Mouse (Mus musculus) gastrocnemius, postnatal 25 days (tissue): ENCODE results near the gene Nlrp6. TPM values are rescaled to one million over a fixed set of nuclear protein-coding genes. Genes with fewer than 3 reads are reported as not detected.
"Not testable (repeated sequence)": the region's sequence is repeated elsewhere in the genome, so short reads cannot be mapped to it uniquely, and the experiment has no call there.

Source experiments
- DNase-seq: peaks from one replicate; pipeline ENCODE4 v3.0.0; 2022
- long read RNA-seq, 2 experiments: library from polyadenylated mRNA; stranded (forward); transcript quantifications; one replicate each; pipeline ENCODE4 v2.0.0; 2021
- total RNA-seq, 2 experiments: library from RNA; stranded (reverse); gene quantifications; 1 replicate in 1 of 2; 2 replicates in 1 of 2; pipeline ENCODE4 v1.2.3; 2021

Nlrp6 gene
- not detected for total RNA-seq
- long read RNA-seq, experiment 1, result 0 reads
- long read RNA-seq, experiment 2, result 0 reads

GRCm38 (mm10) chr7:140920418-140921029, at the start of gene Nlrp6:
Gene Nlrp6, plus strand, starts transcription at chr7:140920902.
- DNase-seq, result no peak

DNA sequence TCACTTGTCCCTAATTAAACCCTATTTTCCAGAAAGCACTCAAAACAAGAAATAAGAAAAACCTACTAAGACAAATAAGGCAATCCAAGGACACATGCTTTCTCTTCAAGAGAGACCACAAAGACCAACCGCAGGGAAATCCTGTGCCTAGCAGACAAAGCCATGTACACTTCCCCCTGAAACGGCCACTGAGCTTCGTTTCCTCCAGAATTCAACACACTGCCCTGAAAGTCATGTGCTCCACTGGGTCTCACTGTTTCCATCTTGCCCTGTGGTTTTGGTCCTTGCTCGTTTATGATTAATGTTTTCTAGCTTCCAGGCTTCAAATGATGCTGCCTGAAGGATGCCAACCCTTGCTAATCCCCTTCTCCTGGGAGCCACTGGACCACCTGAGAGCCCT, 46.5 kb upstream of the Nlrp6 start:
- DNase-seq, result no peak

DNA sequence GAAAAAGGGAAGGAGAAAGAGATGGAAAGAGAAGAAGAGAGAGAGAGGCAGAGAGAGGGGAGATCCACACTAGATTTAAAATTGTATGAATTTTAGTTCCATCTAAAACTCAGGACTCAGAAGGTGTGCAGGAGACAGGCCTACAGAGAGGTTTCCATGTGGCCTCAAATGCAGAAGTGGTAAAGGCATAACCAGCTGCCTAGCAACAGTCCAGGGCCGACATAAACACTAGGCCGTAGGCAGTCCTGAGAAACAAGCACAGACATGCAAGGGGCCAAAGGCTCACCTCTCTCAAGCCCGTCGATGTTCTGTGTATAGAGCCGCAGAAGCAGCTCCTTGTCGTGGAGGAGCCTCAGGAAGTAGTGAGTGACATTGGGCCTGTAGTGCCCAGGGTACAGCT, 43.3 kb upstream of the Nlrp6 start:
- no peak for DNase-seq

- no peak for DNase-seq
Observed at GRCm38 (mm10) chr7:140879355-140879754, 41.3 kb upstream of the Nlrp6 start.

DNA sequence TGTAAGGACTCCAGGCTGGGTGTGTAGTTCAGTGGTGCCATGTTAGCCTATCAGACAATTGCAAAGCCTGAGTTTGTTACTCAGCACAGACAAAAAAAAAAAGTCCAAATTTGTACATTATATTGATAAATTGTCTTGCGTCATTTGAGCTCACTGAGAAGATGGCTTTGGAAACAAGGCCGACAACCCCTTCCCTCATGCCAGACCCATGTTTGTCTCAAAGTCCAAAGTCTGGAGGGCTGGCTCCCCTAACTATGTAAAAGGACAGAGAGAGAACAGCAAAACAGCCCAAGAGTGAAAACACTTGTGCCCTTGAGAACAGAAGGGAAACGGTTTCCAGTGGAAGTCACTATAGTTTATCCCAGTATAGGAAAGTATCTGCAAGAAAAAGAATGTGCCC, 40.3 kb upstream of the Nlrp6 start:
- no peak for DNase-seq

DNA sequence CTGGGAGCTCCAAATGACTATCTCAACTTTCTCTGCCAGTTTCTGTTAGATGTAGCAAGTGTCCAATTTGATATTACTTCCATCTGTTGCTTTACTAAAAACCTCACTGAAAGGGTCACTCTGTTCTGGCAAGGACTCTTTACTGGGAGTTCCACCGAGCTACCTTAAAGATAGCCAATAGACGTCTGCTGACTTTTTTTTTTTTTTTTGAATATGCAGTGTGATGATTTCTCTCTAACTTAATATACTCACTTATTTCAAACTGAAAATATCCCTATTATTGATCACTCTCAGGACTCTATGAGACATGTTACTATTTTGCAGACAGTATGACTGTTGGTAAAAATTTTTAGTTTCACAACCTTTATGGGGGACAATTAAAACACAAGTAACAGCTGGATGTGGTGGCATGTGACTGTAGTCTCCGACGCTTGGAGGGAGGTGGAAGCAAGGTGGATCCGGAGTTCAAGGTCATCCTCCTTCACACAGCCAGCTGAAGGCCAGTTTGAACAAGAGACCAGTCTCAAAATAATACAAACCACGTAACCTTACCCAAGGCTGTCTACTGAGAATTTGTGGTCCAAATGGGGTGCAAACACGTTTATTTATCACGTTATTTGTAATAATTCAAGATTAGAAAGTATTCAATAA, 39.7 kb upstream of the Nlrp6 start:
- DNase-seq, result no peak

DNA sequence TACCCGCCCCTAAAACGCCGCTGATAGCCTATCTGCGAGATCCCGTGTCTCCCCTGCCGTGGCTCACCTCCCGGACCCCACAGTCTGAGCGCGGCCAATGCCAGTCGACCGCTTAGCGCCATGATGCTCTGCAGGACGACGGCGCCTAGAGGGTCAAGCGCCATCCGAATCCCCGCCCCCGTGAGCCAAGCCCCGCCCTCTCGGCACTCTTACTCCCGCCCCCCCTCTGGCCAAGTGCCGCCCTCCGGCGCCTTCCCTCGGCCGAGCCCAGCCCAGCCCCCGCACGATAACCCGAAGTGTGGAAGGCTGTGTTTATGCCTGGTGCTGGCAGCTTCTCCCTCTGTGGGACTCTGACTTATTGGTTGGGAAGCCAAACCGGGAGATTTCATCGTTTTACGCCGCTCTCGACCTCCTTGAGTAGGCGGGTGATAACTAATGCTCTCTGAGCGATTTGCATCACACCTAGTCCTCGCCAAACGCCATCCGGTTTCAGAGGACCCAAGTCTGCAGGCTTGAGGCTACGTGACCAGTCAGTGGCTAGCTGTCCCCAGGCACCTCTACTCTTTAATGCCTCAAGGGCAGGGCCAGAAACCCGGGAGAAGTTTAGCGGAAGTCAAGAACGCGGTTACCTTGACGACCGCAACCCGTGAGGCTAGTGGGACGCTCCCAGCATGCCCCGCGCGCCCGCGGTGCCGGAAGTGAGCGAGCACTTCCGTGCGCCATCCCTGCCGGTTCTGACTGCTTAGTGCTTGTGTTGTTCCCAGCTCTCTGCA, 38.8 kb upstream of the Nlrp6 start, which contains the start of the genes Psmd13 and Sirt3:
TSS of gene Psmd13 (plus strand) at position 273 of the 773 bp plus-strand sequence.
TSS of gene Sirt3 (minus strand) at position 614 of the 773 bp plus-strand sequence.
- DNase-seq, result peak; percentile 90

DNA sequence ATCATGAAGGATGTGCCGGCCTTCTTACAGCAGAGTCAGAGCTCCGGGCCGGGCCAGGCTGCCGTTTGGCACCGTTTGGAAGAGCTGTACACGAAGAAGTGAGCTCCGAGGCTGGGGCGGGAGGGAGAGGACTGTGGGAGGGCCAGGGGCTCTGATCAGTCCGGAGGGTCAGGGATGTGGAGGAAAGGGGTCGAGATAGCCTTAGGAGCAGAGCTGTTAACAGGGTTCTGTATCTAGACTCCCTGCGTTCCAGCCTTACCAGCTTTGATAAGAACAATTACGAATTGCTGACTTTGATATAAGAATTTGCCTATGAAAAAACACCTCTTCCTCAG, 38.3 kb upstream of the Nlrp6 start:
- no peak for DNase-seq

DNA sequence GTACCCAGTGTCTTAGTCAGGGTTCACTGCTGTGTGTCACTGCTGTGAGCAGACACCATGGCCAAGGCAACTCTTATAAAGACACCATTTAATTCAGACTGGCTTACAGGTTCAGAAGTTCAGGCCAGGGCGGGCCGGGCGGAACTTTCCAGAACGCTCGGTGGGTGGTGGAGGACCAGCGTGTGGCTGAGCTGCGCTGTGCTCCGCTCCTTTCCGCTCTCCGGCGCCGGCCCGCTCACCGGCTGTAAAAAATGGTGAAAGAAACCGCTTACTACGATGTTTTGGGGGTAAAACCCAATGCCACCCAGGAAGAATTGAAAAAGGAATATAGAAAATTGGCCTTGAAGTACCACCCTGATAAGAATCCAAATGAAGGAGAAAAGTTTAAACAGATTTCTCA, 30.1 kb upstream of the Nlrp6 start:
- DNase-seq, result not testable (repeated sequence)

DNA sequence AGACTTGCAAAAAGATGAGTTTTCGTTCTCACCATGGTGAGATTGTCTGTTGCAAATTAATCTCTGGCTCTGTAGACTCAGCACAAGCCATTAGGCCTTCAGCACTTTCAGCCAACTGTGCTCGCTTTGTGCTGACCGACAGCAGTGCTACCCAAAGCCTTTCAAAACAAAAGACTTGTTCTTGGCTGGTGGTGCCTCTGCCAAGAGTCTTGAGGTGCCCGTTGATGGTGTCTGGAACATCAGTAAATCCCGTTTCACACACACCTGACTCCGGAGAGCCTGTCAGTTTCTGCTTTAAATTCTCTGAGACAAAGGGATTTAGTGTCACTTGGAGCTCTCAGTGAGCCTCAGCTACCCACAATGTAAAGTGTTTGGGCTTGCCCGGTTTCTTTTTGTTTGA, 26.7 kb upstream of the Nlrp6 start:
- no peak for DNase-seq

DNA sequence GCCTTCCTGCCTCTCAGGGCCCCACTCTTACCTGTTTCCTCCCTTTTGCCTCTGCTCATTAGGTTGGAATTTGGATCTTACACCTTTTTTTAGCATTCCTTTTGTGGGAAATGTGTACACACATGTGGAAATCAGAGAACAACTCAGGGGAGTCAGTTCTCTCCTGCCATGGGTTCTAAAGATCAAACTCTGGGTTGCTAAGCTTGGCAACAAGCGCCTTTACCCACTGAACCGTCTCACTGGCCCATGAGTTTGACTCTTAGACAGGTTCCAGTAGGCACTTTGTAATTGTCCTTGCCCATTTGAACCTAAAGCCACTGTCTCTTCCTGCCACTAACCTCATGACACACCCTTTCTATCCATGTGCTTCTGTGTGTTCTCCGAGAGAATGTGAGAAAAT, 26.1 kb upstream of the Nlrp6 start:
- DNase-seq, result no peak

- DNase-seq, result no peak
Observed at GRCm38 (mm10) chr7:140897863-140898262, 22.8 kb upstream of the Nlrp6 start.

GRCm38 (mm10) chr7:140899121-140899520, 21.6 kb upstream of the Nlrp6 start:
- no peak for DNase-seq

DNA sequence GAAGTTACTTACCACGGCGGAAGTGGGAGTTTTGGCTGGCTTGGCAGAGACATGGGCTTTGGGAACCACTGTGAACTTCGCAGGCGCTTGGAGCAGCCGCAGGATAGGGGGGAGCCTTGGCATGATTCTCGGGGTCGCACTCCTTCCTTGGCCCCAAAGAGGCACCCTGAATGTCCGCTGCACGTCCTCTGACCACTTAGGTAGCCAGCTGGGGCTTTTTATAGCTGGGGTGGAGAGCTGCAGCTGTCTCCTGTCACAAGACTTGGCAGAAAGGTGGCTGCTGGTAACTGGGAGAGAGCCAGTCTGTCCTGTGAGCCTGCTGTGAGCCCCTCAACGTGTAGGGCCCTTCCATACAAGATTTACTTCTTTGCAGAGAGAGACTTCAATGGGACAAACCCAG, 20.5 kb upstream of the Nlrp6 start, which contains the start of gene Cox8b:
TSS of gene Cox8b (minus strand) at position 227 of the 400 bp plus-strand sequence.
- DNase-seq, result peak; percentile 71

DNA sequence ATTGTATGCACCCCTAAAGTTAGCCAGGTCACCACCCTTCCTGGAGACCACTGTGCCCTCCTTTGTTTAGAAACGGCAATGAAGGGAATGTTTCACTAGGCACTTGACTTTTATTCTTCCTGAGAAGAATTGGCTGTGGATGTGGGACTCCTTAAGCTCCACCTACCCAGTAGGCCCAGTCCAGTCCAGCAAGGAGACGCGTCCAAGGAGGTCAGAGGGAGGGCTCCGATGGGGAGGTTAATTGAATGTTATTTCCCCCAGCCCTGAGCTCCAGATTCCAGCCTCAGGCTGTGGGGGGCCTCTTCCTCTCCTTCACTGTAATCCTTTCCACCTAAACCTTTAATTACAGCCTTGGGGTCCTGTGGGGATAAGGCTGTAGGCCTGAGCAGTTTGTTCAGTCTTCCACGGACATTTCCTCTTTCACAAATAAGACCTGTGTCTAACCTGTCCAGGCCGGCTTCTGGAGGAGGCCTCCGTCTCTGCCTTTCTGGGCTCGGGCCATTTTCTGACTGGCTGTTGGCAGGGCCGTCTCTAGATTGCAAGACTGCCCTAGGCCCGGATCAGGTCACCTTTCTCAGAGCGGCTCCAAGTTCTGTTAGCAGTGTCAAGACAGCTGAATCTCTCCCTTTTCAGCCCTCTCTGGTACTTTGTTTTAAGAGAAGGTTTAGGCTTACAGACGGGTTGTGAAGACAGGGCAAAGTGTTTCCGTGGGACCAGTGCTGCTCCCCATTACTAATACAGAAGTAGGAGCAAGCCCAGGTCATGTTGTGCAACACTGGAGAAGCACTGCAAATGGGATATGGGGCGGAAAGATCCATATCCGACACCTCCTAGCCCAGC, 18.4 kb upstream of the Nlrp6 start:
- DNase-seq, result peak; percentile 68

- peak; percentile 44 for DNase-seq
Observed at GRCm38 (mm10) chr7:140903212-140903611, 17.5 kb upstream of the Nlrp6 start.

DNA sequence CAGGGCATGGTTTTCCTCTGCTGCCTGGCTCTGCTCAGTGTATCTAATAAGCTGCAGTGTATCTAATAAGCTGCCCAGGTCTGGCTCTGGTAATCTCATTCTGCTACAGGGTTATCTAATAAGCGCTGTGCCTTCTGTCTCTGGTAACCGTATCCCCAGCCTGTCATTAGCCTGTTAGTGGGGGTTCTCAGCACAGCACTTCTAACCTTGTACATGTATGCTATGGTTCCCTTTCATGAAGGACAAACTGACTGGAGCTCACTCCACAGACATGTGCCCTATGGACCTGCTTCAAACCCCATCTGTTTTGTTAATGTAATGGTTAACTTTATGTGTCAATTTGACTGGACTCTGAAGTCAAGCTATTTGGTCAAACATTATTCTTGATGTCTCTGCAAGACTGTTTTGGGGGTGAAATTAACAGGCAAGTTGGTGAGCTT, 15.0 kb upstream of the Nlrp6 start:
- no peak for DNase-seq

DNA sequence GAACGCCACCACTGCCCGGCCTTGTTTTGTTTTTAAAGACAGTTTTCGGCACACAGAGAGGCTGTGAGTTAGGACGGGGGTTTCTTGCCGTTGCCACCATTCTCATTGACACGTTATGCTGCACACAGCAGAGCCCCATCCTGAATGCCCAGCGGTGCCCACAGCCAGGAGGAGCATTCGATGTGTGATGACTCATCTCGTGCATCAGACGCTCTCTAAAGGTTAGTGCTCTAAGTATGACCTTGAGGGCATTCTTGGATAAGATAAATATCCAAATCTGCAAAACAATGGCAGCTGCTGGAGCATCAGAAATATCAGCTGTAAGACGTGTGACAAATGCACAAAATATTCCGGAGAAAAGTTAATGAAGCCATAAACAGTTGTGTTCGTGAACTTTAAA, 13.6 kb upstream of the Nlrp6 start:
- DNase-seq, result no peak

DNA sequence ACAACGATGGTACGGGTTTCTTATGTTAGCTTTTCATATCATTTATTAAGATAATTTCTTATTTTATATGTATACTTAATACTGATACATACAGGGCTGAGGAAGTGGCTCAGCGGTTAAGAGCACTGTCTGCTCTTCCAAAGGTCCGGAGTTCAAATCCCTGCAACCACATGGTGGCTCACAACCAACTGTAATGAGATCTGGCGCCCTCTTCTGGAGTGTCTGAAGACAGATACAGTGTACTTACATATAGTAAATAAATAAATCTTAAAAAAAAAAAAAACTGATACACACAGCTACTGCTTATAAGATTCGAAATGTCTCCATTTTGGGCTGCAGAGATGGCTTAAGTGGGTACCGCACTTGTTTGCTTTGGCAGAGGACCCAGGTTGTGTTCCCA, 13.0 kb upstream of the Nlrp6 start:
- DNase-seq, result no peak

DNA sequence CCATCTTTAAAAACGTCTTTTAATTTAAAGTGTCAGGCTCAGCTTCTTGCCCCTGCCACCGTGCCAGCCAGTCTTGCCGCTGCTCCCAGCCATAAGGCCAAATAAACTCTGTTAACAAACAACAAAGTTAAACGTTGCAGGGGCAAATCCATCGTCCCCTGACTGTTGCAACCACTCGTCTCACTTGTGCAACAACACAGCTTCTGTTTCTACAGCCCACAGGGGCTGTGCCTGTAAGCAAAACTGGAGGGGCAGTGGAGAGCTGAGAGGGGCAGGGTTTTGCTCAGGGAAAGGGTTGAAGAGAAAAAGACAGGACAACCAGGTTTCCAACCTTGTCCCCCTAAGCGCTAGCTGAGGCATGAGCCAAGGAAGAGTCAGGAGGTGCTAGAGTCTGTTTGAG, 12.5 kb upstream of the Nlrp6 start:
- DNase-seq, result no peak

- DNase-seq, result peak; percentile 56
Observed at GRCm38 (mm10) chr7:140908634-140909107, 12.0 kb upstream of the Nlrp6 start.

DNA sequence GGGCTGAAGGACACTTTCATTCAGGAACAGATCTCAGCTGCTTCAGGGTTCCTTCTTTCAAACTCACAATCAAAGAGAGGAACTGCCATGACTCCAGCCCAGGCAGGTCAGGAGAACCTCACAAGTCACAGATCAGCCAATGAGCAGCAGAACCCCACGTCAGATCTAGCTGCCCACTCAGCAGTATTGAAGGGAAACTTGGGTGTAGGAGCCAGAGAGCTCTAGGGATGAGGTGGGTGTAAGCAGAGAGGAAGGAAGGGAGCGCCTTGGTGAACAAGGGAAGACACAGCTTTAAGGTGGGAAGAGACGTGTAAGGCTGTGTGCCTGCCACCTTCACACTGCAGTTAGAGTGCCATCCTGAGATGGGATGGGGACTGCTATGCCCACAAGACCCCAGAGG, 8.4 kb upstream of the Nlrp6 start:
- DNase-seq, result no peak
